Mouse (Mus musculus): ENCODE data around the gene Themis2. TPM values are rescaled to one million over a fixed set of nuclear protein-coding genes. Genes with fewer than 3 reads are reported as not detected.
A peak's percentile ranks its signal among the peaks of the same experiment; 100 is the strongest.
"Not testable (repeated sequence)": the region's sequence is repeated elsewhere in the genome, so short reads cannot be mapped to it uniquely, and the experiment has no call there.

Themis2 gene
- polyA plus RNA-seq, 1 experiment from 2014 or later: 1.6 TPM

DNA sequence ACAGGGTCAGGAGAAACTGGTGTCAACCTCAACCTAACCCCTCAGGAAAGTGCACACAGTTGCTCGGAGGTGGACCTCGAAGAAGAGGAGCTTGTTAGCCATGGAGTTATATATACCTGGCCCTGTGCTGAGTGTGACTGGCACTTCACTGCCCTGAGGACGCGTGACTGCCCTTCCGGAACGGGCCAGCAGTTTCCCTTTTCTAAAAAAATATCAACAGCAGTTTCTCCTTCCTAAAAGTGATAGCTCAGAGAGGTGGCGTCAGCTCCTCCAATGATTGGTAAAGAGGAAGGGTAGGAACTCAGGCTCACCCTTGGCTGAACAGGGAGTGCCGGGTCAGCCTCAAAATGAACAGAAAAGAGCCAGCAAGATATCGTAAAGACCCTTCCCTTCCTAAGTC, 2.2 kb downstream of the Themis2 start:
- Histone ChIP-seq H3K4me1 (ENCODE audit: control insufficient read depth, insufficient read depth, low read length) (no peaks in the 10 kb centered on the region), H3K27me3 (ENCODE audit: control insufficient read depth, insufficient read depth, low read length) (peaks cover 5% of the 10 kb centered on the region; the same call in 1 of the 2 replicates), H3K9me3 (ENCODE audit: control insufficient read depth, low read length) (no peaks in the 10 kb centered on the region), H3K4me2 (ENCODE audit: low read length) (no peak overlapping the region), H3K4me3 (replicated peaks; ENCODE audit: low read depth, low read length) (no peak overlapping the region), H3K27ac (replicated peaks; ENCODE audit: low read depth, low read length) (no peak overlapping the region), H3K9ac (replicated peaks; ENCODE audit: low read length) (no peak overlapping the region), H3K36me3 (ENCODE audit: control insufficient read depth, insufficient read depth, low read length) (no peaks in the 10 kb centered on the region)
- WGBS: 87% methylated on average over 9 of the region's 9 CpGs
- ATAC-seq (ENCODE audit: low FRiP score, low TSS enrichment) (no peak), DNase-seq (no peak)

DNA sequence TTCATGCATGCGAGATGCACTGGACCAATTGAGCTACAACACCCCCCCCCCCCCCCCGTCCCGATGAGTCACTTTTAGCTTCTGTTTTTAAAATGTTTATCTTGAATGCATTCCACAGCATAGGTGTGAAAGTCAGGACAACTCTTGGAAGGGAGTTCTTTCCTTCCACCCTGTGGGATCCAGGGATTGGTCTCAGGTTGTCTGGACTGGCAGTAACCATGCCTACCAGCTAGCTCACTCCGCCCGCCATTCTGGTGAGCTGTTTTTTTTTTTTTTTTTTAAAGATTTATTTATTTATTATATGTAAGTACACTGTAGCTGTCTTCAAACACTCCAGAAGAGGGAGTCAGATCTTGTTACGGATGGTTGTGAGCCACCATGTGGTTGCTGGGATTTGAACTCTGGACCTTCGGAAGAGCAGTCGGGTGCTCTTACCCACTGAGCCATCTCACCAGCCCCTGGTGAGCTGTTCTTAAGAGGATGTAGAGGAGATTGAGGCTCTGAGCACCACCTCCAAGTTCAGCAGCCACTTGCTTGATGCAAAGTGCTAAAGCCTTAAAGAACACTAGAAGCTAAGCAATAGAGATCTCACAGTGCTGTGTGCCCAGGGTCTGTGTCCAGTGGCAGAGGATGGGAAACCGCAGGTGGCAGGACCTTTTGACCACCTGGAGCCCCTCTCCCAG, 2.7 kb downstream of the Themis2 start:
- not testable (repeated sequence) for DNase-seq; H3K36me3 ChIP-seq (ENCODE audit: control insufficient read depth, insufficient read depth, low read length)

DNA sequence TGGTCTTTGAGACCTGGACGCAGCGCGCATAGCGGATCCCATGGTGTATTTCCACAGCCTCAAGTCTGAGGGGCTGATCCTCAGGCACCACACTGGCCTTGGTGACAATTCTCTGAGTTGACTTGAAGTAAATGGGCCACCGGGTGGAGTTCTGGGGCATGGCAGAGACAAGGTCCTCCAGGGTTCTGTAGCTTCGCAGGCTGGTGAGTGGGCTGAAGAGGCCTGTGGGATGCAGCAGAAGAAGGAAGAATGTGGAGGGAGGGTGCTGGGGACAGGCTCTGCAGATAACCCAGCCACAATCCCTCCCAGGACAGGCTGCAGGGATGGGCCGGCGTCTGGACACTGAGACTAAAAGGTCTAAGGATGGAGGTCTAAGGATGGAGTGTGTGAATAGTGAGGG, 6.5 kb downstream of the Themis2 start:
- ATAC-seq (ENCODE audit: low FRiP score, low TSS enrichment) (no peak), DNase-seq (no peak)
- Histone ChIP-seq H3K27me3 (ENCODE audit: control insufficient read depth, insufficient read depth, low read length) (no peaks in the 10 kb centered on the region), H3K4me2 (ENCODE audit: low read length) (no peak overlapping the region), H3K36me3 (ENCODE audit: control insufficient read depth, insufficient read depth, low read length) (no peaks in the 10 kb centered on the region), H3K9ac (replicated peaks; ENCODE audit: low read length) (no peak overlapping the region), H3K4me3 (replicated peaks; ENCODE audit: low read depth, low read length) (no peak overlapping the region), H3K27ac (replicated peaks; ENCODE audit: low read depth, low read length) (no peak overlapping the region), H3K9me3 (ENCODE audit: control insufficient read depth, low read length) (no peaks in the 10 kb centered on the region), H3K4me1 (ENCODE audit: control insufficient read depth, insufficient read depth, low read length) (no peaks in the 10 kb centered on the region)
- 89% methylated on average over 8 of the region's 8 CpGs for WGBS

More for the DNA sequence above, 2.7 kb downstream of the Themis2 start:
- H3K27ac ChIP-seq (replicated peaks; ENCODE audit: low read depth, low read length); H3K4me2 ChIP-seq (ENCODE audit: low read length); H3K9ac ChIP-seq (replicated peaks; ENCODE audit: low read length); H3K4me1 ChIP-seq (ENCODE audit: control insufficient read depth, insufficient read depth, low read length); H3K9me3 ChIP-seq (ENCODE audit: control insufficient read depth, low read length); H3K4me3 ChIP-seq (replicated peaks; ENCODE audit: low read depth, low read length); ATAC-seq (ENCODE audit: low FRiP score, low TSS enrichment); H3K27me3 ChIP-seq (ENCODE audit: control insufficient read depth, insufficient read depth, low read length): not testable (repeated sequence)
- 90% methylated on average over 8 of the region's 9 CpGs for WGBS

DNA sequence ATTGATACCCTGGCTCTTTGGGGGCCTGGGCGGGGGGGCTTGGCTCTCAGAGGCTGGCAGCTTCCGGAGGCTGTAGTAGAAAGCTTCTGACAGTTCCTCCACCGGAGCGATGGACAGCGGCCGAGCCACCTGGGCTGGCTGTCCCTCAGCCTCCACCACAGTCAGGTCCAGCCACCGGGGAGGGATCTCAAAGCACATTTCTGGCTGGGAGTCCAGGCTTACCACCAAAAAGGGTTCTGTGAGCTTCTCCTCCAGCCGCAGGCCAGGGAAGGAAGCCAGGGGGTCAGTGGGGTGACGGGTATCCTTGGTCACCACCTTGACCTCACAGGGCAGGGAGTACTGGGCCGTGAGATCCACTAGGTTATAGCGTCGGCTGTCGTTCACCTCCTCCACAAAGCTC, 11.0 kb downstream of the Themis2 start:
- Histone ChIP-seq H3K9me3 (ENCODE audit: control insufficient read depth, low read length) (no peaks in the 10 kb centered on the region), H3K9ac (replicated peaks; ENCODE audit: low read length) (no peak overlapping the region), H3K36me3 (ENCODE audit: control insufficient read depth, insufficient read depth, low read length) (no peaks in the 10 kb centered on the region), H3K4me1 (ENCODE audit: control insufficient read depth, insufficient read depth, low read length) (no peaks in the 10 kb centered on the region), H3K27me3 (ENCODE audit: control insufficient read depth, insufficient read depth, low read length) (no peaks in the 10 kb centered on the region), H3K4me3 (replicated peaks; ENCODE audit: low read depth, low read length) (no peak overlapping the region), H3K4me2 (ENCODE audit: low read length) (no peak overlapping the region), H3K27ac (replicated peaks; ENCODE audit: low read depth, low read length) (no peak overlapping the region)
- no peak for DNase-seq
- no peak for ATAC-seq (ENCODE audit: low FRiP score, low TSS enrichment)
- 92% methylated on average over 13 of the region's 13 CpGs for WGBS

DNA sequence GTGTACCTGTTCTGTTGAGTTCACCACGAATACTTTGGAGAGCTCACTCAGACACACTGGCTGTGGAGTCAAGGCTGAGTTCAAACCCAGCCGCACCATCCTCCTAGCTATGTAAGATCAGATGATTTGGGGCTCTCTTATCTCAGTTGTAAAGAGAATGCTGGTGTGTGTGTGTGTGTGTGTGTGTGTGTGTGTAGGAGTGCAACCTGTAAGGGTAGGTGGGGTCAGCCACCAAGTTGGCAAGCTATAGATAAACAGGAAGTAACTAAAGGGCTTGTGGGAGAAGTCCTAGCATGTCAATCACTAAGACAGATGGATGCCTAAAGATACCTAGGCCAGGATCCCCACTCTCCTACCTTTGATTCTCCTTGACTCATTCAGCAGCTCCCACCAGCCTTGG, 12.5 kb downstream of the Themis2 start:
- no peak for ATAC-seq (ENCODE audit: low FRiP score, low TSS enrichment)
- Histone ChIP-seq H3K4me1 (ENCODE audit: control insufficient read depth, insufficient read depth, low read length) (no peaks in the 10 kb centered on the region), H3K27me3 (ENCODE audit: control insufficient read depth, insufficient read depth, low read length) (no peaks in the 10 kb centered on the region), H3K36me3 (ENCODE audit: control insufficient read depth, insufficient read depth, low read length) (peaks cover 6% of the 10 kb centered on the region), H3K9me3 (ENCODE audit: control insufficient read depth, low read length) (no peaks in the 10 kb centered on the region), H3K4me3 (replicated peaks; ENCODE audit: low read depth, low read length) (no peak overlapping the region), H3K9ac (replicated peaks; ENCODE audit: low read length) (no peak overlapping the region), H3K27ac (replicated peaks; ENCODE audit: low read depth, low read length) (no peak overlapping the region), H3K4me2 (ENCODE audit: low read length) (no peak overlapping the region)
- 84% methylated on average over 2 of the region's 2 CpGs for WGBS
- no peak for DNase-seq

DNA sequence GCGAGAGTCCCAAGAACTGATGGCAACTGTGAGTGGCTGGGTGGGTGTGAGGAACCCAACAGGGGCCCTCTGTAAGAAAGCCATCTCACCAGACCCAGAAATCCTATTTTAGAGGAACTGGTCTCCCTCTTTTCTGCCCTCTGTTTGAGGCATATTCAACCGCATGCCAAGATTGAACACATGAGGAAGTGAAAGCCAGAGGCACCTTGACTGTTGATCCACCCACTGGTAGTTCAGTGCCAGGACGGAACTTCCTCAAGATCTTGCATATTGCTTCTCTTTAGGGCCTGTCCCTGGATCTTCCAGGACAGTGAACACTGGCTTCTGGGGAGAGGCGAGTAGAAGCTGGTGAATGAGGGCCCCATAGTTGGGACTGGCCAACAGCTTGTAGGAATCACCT, 15.9 kb downstream of the Themis2 start:
- ATAC-seq (ENCODE audit: low FRiP score, low TSS enrichment) (no peak), DNase-seq (no peak)
- Histone ChIP-seq H3K4me3 (replicated peaks; ENCODE audit: low read depth, low read length) (no peak overlapping the region), H3K27ac (replicated peaks; ENCODE audit: low read depth, low read length) (no peak overlapping the region), H3K4me1 (ENCODE audit: control insufficient read depth, insufficient read depth, low read length) (no peaks in the 10 kb centered on the region), H3K9ac (replicated peaks; ENCODE audit: low read length) (no peak overlapping the region), H3K9me3 (ENCODE audit: control insufficient read depth, low read length) (no peaks in the 10 kb centered on the region), H3K4me2 (ENCODE audit: low read length) (no peak overlapping the region), H3K36me3 (ENCODE audit: control insufficient read depth, insufficient read depth, low read length) (peaks cover 38% of the 10 kb centered on the region), H3K27me3 (ENCODE audit: control insufficient read depth, insufficient read depth, low read length) (no peaks in the 10 kb centered on the region)
- WGBS: 92% methylated on average over 4 of the region's 4 CpGs

DNA sequence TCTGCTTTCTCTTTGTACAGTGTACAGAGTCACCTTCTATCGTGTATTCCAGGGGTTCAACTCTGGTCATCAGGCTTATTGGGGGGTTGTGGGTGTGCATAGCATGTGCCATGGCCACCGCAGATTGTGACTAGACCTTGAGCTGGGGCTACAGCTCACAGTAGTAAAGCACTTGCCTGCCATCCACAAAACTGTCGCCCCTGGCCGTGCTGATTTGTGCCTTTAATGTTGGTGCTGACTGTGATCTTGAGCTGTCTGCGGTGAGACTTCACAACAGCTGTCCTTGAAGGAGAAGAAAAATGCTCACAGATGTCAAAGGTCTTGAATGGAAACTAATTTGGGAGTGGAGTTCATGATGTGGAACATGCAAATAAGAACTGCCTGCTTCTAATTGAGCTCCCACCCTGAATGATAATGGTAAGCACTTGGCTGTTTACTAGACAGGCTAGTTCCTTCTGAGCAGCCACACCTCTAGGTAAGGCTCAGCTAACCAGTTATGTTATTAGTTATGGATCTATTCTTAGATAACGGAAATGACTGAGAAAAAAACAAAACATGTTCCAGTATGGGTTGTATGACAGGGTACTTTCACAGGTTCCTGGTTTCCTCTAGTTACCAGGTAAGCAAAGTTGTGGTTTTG, 17.5 kb downstream of the Themis2 start:
- H3K4me3 ChIP-seq (replicated peaks; ENCODE audit: low read depth, low read length): no peak overlapping the region
- H3K27me3 ChIP-seq (ENCODE audit: control insufficient read depth, insufficient read depth, low read length): no peaks in the 10 kb centered on the region
- H3K9ac ChIP-seq (replicated peaks; ENCODE audit: low read length): no peak overlapping the region
- no peak for DNase-seq
- no peaks in the 10 kb centered on the region for H3K4me1 ChIP-seq (ENCODE audit: control insufficient read depth, insufficient read depth, low read length)
- H3K9me3 ChIP-seq (ENCODE audit: control insufficient read depth, low read length): no peaks in the 10 kb centered on the region
- WGBS: 96% methylated on average over 6 of the region's 6 CpGs
- no peak overlapping the region for H3K4me2 ChIP-seq (ENCODE audit: low read length)
- ATAC-seq (ENCODE audit: low FRiP score, low TSS enrichment): no peak
- no peak overlapping the region for H3K27ac ChIP-seq (replicated peaks; ENCODE audit: low read depth, low read length)
- H3K36me3 ChIP-seq (ENCODE audit: control insufficient read depth, insufficient read depth, low read length): peaks cover 53% of the 10 kb centered on the region

DNA sequence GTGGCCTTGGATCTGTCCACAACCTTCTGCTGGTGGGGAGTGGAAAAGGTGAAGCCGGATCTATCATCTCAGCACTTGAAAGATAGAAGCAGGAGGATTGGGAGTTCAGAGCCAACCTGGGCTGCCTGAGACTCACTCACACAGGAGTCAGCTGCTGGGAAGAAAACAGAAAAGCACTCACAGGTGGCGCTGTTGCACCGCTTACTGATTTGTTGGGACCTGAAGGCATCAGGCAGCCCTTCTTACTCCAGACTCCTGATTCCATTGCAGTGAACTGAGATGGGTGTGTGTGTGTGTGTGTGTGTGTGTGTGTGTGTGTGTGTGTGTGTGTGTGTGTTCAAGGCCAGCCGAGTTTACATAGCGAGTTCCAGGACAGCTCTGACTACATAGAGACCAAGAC, 19.4 kb downstream of the Themis2 start:
- no peak overlapping the region for H3K4me2 ChIP-seq (ENCODE audit: low read length)
- ATAC-seq (ENCODE audit: low FRiP score, low TSS enrichment) (no peak), DNase-seq (peak; percentile 58)
- H3K4me1 ChIP-seq (ENCODE audit: control insufficient read depth, insufficient read depth, low read length): no peaks in the 10 kb centered on the region
- WGBS: 90% methylated on average over 5 of the region's 5 CpGs
- H3K4me3 ChIP-seq (replicated peaks; ENCODE audit: low read depth, low read length): no peak overlapping the region
- no peak overlapping the region for H3K9ac ChIP-seq (replicated peaks; ENCODE audit: low read length)
- no peaks in the 10 kb centered on the region for H3K27me3 ChIP-seq (ENCODE audit: control insufficient read depth, insufficient read depth, low read length)
- H3K36me3 ChIP-seq (ENCODE audit: control insufficient read depth, insufficient read depth, low read length): peaks cover 66% of the 10 kb centered on the region
- no peaks in the 10 kb centered on the region for H3K9me3 ChIP-seq (ENCODE audit: control insufficient read depth, low read length)
- no peak overlapping the region for H3K27ac ChIP-seq (replicated peaks; ENCODE audit: low read depth, low read length)

DNA sequence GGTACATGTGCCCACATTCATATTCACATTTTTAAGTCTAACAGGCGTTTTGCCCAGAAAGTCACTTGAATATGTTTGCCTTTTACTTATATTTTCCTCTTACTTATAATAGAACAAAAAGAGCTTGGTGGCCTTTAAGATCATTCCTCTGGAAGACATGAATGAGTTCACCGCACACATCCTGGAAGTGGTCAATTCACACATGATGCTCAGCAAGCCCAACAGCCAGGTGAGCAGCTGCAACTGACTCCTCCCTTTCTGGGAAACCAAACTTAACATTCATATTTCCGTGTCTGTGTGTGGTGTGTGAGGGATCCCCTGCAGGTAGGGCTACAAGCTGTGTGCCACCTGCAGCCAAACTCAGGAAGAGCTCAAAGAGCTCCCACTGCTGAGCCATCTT, 21.3 kb downstream of the Themis2 start:
- Histone ChIP-seq H3K36me3 (ENCODE audit: control insufficient read depth, insufficient read depth, low read length) (peaks cover 75% of the 10 kb centered on the region), H3K4me3 (replicated peaks; ENCODE audit: low read depth, low read length) (no peak overlapping the region), H3K4me1 (ENCODE audit: control insufficient read depth, insufficient read depth, low read length) (no peaks in the 10 kb centered on the region), H3K9ac (replicated peaks; ENCODE audit: low read length) (no peak overlapping the region), H3K27me3 (ENCODE audit: control insufficient read depth, insufficient read depth, low read length) (no peaks in the 10 kb centered on the region), H3K4me2 (ENCODE audit: low read length) (no peak overlapping the region), H3K27ac (replicated peaks; ENCODE audit: low read depth, low read length) (no peak overlapping the region), H3K9me3 (ENCODE audit: control insufficient read depth, low read length) (no peaks in the 10 kb centered on the region)
- DNase-seq (no peak), ATAC-seq (ENCODE audit: low FRiP score, low TSS enrichment) (no peak)
- 96% methylated on average over 3 of the region's 3 CpGs for WGBS
